Mouse (Mus musculus): Measurements from ENCODE around the gene Rxrg. TPM values are rescaled to one million over a fixed set of nuclear protein-coding genes. Genes with fewer than 3 reads are reported as not detected.

The Rxrg gene
- not detected for polyA plus RNA-seq (2017; shearing (Covaris generic))

DNA sequence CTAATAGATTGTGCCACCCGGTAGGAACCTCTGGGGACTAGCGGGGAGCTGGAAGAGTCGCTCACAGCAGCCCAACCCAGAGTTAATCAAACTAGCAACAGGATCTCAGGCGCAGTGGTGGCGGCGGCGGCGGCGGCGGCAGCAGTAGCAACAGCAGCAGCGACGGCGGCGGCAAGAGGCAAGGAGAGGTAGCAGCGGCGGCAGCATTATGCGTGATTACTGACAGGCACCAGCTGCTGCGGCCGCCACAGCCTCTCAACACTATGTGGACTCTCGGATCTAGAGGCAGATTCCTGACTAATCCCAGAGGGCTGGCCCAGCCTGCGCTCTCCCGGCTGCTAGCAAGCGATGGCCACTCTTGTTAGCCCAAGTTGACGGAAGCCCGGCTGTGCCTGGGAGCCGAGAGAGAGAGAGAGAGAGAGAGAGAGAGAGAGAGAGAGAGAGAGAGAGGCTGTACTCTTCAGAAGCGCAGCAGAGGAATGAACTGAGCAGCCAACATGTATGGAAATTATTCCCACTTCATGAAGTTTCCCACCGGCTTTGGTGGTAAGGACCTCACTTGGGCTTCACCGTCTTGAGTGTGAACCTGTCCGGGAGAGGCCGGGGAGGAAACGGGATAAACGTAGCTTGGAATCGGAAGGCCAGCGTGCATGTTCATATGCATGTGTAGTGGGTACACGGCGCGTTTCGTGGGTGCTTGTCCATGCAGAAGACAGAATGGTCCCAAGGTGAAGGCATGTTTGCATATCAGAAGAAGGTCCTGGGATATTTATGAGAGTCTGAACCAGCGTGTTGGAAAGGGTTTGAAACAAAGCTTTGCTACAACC, at the start of gene Rxrg:
TSS of gene Rxrg (plus strand) at position 130 of the 827 bp plus-strand sequence.

DNA sequence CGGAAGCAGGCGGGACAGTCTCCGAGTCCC, 90.9 kb downstream of the Rxrg start, which contains the start of gene Lmx1a:
TSS of gene Lmx1a (plus strand) at position 6 of the 30 bp plus-strand sequence.

Other genes starting within 250 kb of the Rxrg start
- 66.5 TPM for gene Aldh9a1, start 248.4 kb upstream of the Rxrg start, polyA plus RNA-seq (2017; shearing (Covaris generic))
- 5.0 TPM for gene Mgst3, start 204.5 kb upstream of the Rxrg start, polyA plus RNA-seq (2017; shearing (Covaris generic))
- gene Lrrc52, start 131.6 kb upstream of the Rxrg start, polyA plus RNA-seq (2017; shearing (Covaris generic)): not detected
- gene Lmx1a, start 90.9 kb downstream of the Rxrg start, polyA plus RNA-seq (2017; shearing (Covaris generic)): not detected

All from naive thymus-derived CD4-positive, alpha-beta T cell, adult 5 months (primary cell).